Mouse (Mus musculus): ENCODE measurements around the gene Fchsd2. TPM values are rescaled to one million over a fixed set of nuclear protein-coding genes. Genes with fewer than 3 reads are reported as not detected.

Gene Fchsd2
- polyA plus RNA-seq, 1 experiment from 2014 or later, result 28.5 TPM

GRCm38 (mm10) chr7:101059188-101059587 is 33.5 kb upstream of the Fchsd2 start:
- no peak overlapping the region for H3K9ac ChIP-seq (ENCODE audit: low read length)
- no peak overlapping the region for H3K27ac ChIP-seq (ENCODE audit: low read depth, low read length)
- H3K4me1 ChIP-seq (ENCODE audit: control insufficient read depth, insufficient read depth, low read length), result no peaks in the 10 kb centered on the region
- H3K9me3 ChIP-seq (ENCODE audit: control insufficient read depth, low read length), result no peaks in the 10 kb centered on the region
- no peak overlapping the region for H3K4me2 ChIP-seq (ENCODE audit: low read depth)
- no peak for ATAC-seq (ENCODE audit: insufficient read depth, low FRiP score, low TSS enrichment)
- H3K36me3 ChIP-seq (ENCODE audit: control insufficient read depth, insufficient read depth, low read length), result no peaks in the 10 kb centered on the region
- WGBS, result 85% methylated on average over 5 of the region's 5 CpGs
- no peak for DNase-seq (ENCODE audit: low spot score)
- H3K4me3 ChIP-seq (ENCODE audit: low read depth, low read length), result no peak overlapping the region
- H3K27me3 ChIP-seq (ENCODE audit: control insufficient read depth, insufficient read depth, low read length), result no peaks in the 10 kb centered on the region

- Histone ChIP-seq H3K4me1 (ENCODE audit: control insufficient read depth, insufficient read depth, low read length) (no peaks in the 10 kb centered on the region), H3K9ac (ENCODE audit: low read length) (no peak overlapping the region), H3K9me3 (ENCODE audit: control insufficient read depth, low read length) (no peaks in the 10 kb centered on the region), H3K36me3 (ENCODE audit: control insufficient read depth, insufficient read depth, low read length) (no peaks in the 10 kb centered on the region), H3K27me3 (ENCODE audit: control insufficient read depth, insufficient read depth, low read length) (no peaks in the 10 kb centered on the region), H3K27ac (ENCODE audit: low read depth, low read length) (no peak overlapping the region), H3K4me3 (ENCODE audit: low read depth, low read length) (no peak overlapping the region), H3K4me2 (ENCODE audit: low read depth) (no peak overlapping the region)
- 72% methylated on average over 5 of the region's 5 CpGs for WGBS
- DNase-seq (ENCODE audit: low spot score) (no peak), ATAC-seq (ENCODE audit: insufficient read depth, low FRiP score, low TSS enrichment) (no peak)
These were observed 32.2 kb upstream of the Fchsd2 start for GRCm38 (mm10) chr7:101060476-101060875.

- no peak overlapping the region for H3K4me3 ChIP-seq (ENCODE audit: low read depth, low read length)
- H3K9ac ChIP-seq (ENCODE audit: low read length), result no peak overlapping the region
- H3K27me3 ChIP-seq (ENCODE audit: control insufficient read depth, insufficient read depth, low read length), result no peaks in the 10 kb centered on the region
- H3K9me3 ChIP-seq (ENCODE audit: control insufficient read depth, low read length), result no peaks in the 10 kb centered on the region
- ATAC-seq (ENCODE audit: insufficient read depth, low FRiP score, low TSS enrichment), result no peak; the same call in 1 of the 2 replicates
- H3K4me2 ChIP-seq (ENCODE audit: low read depth), result peak overlapping the region; percentile 20; the same call in 1 of the 2 replicates
- 8% methylated on average over 17 of the region's 17 CpGs for WGBS
- no peaks in the 10 kb centered on the region for H3K4me1 ChIP-seq (ENCODE audit: control insufficient read depth, insufficient read depth, low read length)
- H3K27ac ChIP-seq (ENCODE audit: low read depth, low read length), result no peak overlapping the region
- peak; percentile 85 for DNase-seq (ENCODE audit: low spot score)
- no peaks in the 10 kb centered on the region for H3K36me3 ChIP-seq (ENCODE audit: control insufficient read depth, insufficient read depth, low read length)
These were observed 31.3 kb upstream of the Fchsd2 start for GRCm38 (mm10) chr7:101061381-101061780.

- Histone ChIP-seq H3K9me3 (ENCODE audit: control insufficient read depth, low read length) (no peaks in the 10 kb centered on the region), H3K4me3 (ENCODE audit: low read depth, low read length) (no peak overlapping the region), H3K9ac (ENCODE audit: low read length) (no peak overlapping the region), H3K4me1 (ENCODE audit: control insufficient read depth, insufficient read depth, low read length) (no peaks in the 10 kb centered on the region), H3K4me2 (ENCODE audit: low read depth) (no peak overlapping the region), H3K27ac (ENCODE audit: low read depth, low read length) (no peak overlapping the region), H3K27me3 (ENCODE audit: control insufficient read depth, insufficient read depth, low read length) (no peaks in the 10 kb centered on the region), H3K36me3 (ENCODE audit: control insufficient read depth, insufficient read depth, low read length) (no peaks in the 10 kb centered on the region)
- DNase-seq (ENCODE audit: low spot score) (no peak), ATAC-seq (ENCODE audit: insufficient read depth, low FRiP score, low TSS enrichment) (no peak)
- WGBS, result 90% methylated on average over 6 of the region's 6 CpGs
These were observed 30.4 kb upstream of the Fchsd2 start for GRCm38 (mm10) chr7:101062246-101062645.

- H3K4me3 ChIP-seq (ENCODE audit: low read depth, low read length), result no peak overlapping the region
- no peak overlapping the region for H3K9ac ChIP-seq (ENCODE audit: low read length)
- DNase-seq (ENCODE audit: low spot score) (no peak), ATAC-seq (ENCODE audit: insufficient read depth, low FRiP score, low TSS enrichment) (no peak)
- no peaks in the 10 kb centered on the region for H3K9me3 ChIP-seq (ENCODE audit: control insufficient read depth, low read length)
- H3K27me3 ChIP-seq (ENCODE audit: control insufficient read depth, insufficient read depth, low read length), result no peaks in the 10 kb centered on the region
- H3K4me1 ChIP-seq (ENCODE audit: control insufficient read depth, insufficient read depth, low read length), result no peaks in the 10 kb centered on the region
- 89% methylated on average over 10 of the region's 10 CpGs for WGBS
- no peak overlapping the region for H3K27ac ChIP-seq (ENCODE audit: low read depth, low read length)
- H3K36me3 ChIP-seq (ENCODE audit: control insufficient read depth, insufficient read depth, low read length), result no peaks in the 10 kb centered on the region
- no peak overlapping the region for H3K4me2 ChIP-seq (ENCODE audit: low read depth)
These were observed 29.1 kb upstream of the Fchsd2 start for GRCm38 (mm10) chr7:101063523-101063922.

- Histone ChIP-seq H3K9me3 (ENCODE audit: control insufficient read depth, low read length) (no peaks in the 10 kb centered on the region), H3K4me1 (ENCODE audit: control insufficient read depth, insufficient read depth, low read length) (no peaks in the 10 kb centered on the region), H3K4me3 (ENCODE audit: low read depth, low read length) (no peak overlapping the region), H3K27me3 (ENCODE audit: control insufficient read depth, insufficient read depth, low read length) (no peaks in the 10 kb centered on the region), H3K9ac (ENCODE audit: low read length) (no peak overlapping the region), H3K27ac (ENCODE audit: low read depth, low read length) (no peak overlapping the region), H3K36me3 (ENCODE audit: control insufficient read depth, insufficient read depth, low read length) (no peaks in the 10 kb centered on the region), H3K4me2 (ENCODE audit: low read depth) (no peak overlapping the region)
- WGBS, result 86% methylated on average over 7 of the region's 7 CpGs
- no peak for ATAC-seq (ENCODE audit: insufficient read depth, low FRiP score, low TSS enrichment)
- DNase-seq (ENCODE audit: low spot score), result no peak
These were observed 27.7 kb upstream of the Fchsd2 start for GRCm38 (mm10) chr7:101064697-101065688.

- DNase-seq (ENCODE audit: low spot score) (no peak), ATAC-seq (ENCODE audit: insufficient read depth, low FRiP score, low TSS enrichment) (no peak)
- Histone ChIP-seq H3K4me3 (ENCODE audit: low read depth, low read length) (no peak overlapping the region), H3K27me3 (ENCODE audit: control insufficient read depth, insufficient read depth, low read length) (no peaks in the 10 kb centered on the region), H3K9ac (ENCODE audit: low read length) (no peak overlapping the region), H3K4me2 (ENCODE audit: low read depth) (no peak overlapping the region), H3K36me3 (ENCODE audit: control insufficient read depth, insufficient read depth, low read length) (no peaks in the 10 kb centered on the region), H3K4me1 (ENCODE audit: control insufficient read depth, insufficient read depth, low read length) (no peaks in the 10 kb centered on the region), H3K27ac (ENCODE audit: low read depth, low read length) (no peak overlapping the region), H3K9me3 (ENCODE audit: control insufficient read depth, low read length) (no peaks in the 10 kb centered on the region)
- WGBS, result 86% methylated on average over 5 of the region's 5 CpGs
These were observed 26.7 kb upstream of the Fchsd2 start for GRCm38 (mm10) chr7:101066009-101066408.

- no peak overlapping the region for H3K4me2 ChIP-seq (ENCODE audit: low read depth)
- H3K4me1 ChIP-seq (ENCODE audit: control insufficient read depth, insufficient read depth, low read length), result no peaks in the 10 kb centered on the region
- H3K36me3 ChIP-seq (ENCODE audit: control insufficient read depth, insufficient read depth, low read length), result no peaks in the 10 kb centered on the region
- H3K4me3 ChIP-seq (ENCODE audit: low read depth, low read length), result no peak overlapping the region
- H3K9me3 ChIP-seq (ENCODE audit: control insufficient read depth, low read length), result no peaks in the 10 kb centered on the region
- no peak for ATAC-seq (ENCODE audit: insufficient read depth, low FRiP score, low TSS enrichment)
- 79% methylated on average over 3 of the region's 3 CpGs for WGBS
- no peak overlapping the region for H3K9ac ChIP-seq (ENCODE audit: low read length)
- H3K27ac ChIP-seq (ENCODE audit: low read depth, low read length), result no peak overlapping the region
- DNase-seq (ENCODE audit: low spot score), result no peak
- H3K27me3 ChIP-seq (ENCODE audit: control insufficient read depth, insufficient read depth, low read length), result no peaks in the 10 kb centered on the region
These were observed 25.9 kb upstream of the Fchsd2 start for GRCm38 (mm10) chr7:101066650-101067346.
